In the genomic region with DNA sequence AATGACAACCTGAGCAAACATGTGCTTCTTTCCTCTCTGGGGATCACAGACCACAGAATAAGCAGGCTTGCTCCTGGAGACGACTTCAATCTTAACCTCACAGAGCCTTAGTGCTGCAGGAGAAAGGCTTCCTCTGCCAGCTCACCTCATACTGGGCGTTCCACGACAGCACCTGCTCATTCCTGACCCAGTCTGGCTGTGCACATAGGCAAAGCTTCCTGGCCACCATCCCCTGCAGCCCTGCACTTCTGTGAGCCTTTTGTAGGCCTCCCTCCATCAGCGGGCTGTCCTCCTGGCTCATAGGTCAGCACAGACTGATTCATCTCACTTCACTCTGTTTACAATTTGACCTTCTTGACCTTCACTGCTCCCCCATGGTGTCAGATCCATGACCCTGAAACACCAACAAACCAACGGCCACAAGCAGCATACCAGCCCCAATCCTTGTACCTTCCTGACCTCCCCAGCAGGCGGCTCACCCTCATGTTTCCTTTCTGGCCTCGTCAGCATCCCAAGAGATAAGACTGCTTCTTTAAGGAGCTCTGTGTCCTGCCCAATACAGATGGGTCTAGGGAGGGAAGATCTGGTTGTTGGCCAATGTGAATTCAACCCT, we compare ENCODE assay signal across 15 mouse cellular contexts.
DNase-seq lines count a peak whose midpoint lies in the region; ATAC-seq and TF ChIP-seq lines count a peak whose summit lies in the region.
"Had no signal": no experiment of that assay in that cellular context is flagged by ENCODE, and none has a peak within 500 bp of the region (broad histone marks: within the 10 kb centered on the region; RNA-seq: fewer than 3 reads in every experiment).

No protein-coding gene starts in this region.

- DNase-seq in ES-CJ7 (ENCODE audit: low read depth, low spot score) (peak; percentile 58), MN1 (ENCODE audit: low spot score) (no peak)
- peak; percentile 49 for DNase-seq in cerebellum, adult 11 months
- DNase-seq in embryo, embryonic 10 days (ENCODE audit: low spot score) = peak; percentile 76
- no peak for DNase-seq in retina, embryonic 14.5 days (ENCODE audit: low spot score)
- no peak for DNase-seq in frontal cortex, postnatal 36 days (ENCODE audit: low spot score in 2 of 2)
- DNase-seq: adrenal gland, postnatal 25 days; B cell, adult 2 months; thymus, postnatal 4 days had no signal

- H3K27me3 ChIP-seq in intestine, postnatal 0 days (replicated peaks; ENCODE audit: control insufficient read depth, insufficient read depth, low read length) = no peaks in the 10 kb centered on the region; the same call in 1 of the 2 replicates
- no peaks in the 10 kb centered on the region for H3K27me3 ChIP-seq in intestine, embryonic 16.5 days (replicated peaks; ENCODE audit: control insufficient read depth, insufficient read depth, low read length)
- H3K27me3 ChIP-seq: embryonic facial prominence, embryonic 12.5 days; lung, embryonic 15.5 days had no signal

- peak; percentile 20; the same call in 1 of the 2 replicates for TF ChIP-seq CTCF in intestine, postnatal 0 days (IDR thresholded peaks at IDR 0.05; ENCODE audit: low read depth)

- no peak overlapping the region for H3K4me2 ChIP-seq in intestine, postnatal 0 days (replicated peaks; ENCODE audit: low read depth)
- no peak overlapping the region for H3K4me2 ChIP-seq in intestine, embryonic 16.5 days (ENCODE audit: low read depth, low read length)
- H3K4me2 ChIP-seq: embryonic facial prominence, embryonic 12.5 days; limb, embryonic 13.5 days; lung, embryonic 15.5 days; midbrain, embryonic 11.5 days had no signal

- no peak overlapping the region for H3K9ac ChIP-seq in intestine, postnatal 0 days (ENCODE audit: low read depth, low read length)
- no peak overlapping the region for H3K9ac ChIP-seq in intestine, embryonic 16.5 days (ENCODE audit: low read depth, low read length)
- H3K9ac ChIP-seq: embryonic facial prominence, embryonic 12.5 days; limb, embryonic 13.5 days; lung, embryonic 15.5 days had no signal

- H3K27ac ChIP-seq in intestine, postnatal 0 days (ENCODE audit: low read depth, low read length) = no peak overlapping the region
- H3K27ac ChIP-seq in intestine, embryonic 16.5 days (ENCODE audit: low read length) = no peak overlapping the region
- H3K27ac ChIP-seq: embryonic facial prominence, embryonic 12.5 days; limb, embryonic 13.5 days; lung, embryonic 15.5 days had no signal

- no peaks in the 10 kb centered on the region for H3K4me1 ChIP-seq in intestine, postnatal 0 days (replicated peaks; ENCODE audit: control insufficient read depth, insufficient read depth, low read length)
- no peaks in the 10 kb centered on the region for H3K4me1 ChIP-seq in intestine, embryonic 16.5 days (ENCODE audit: control insufficient read depth, insufficient read depth, low read length)

- no peaks in the 10 kb centered on the region for H3K36me3 ChIP-seq in intestine, postnatal 0 days (ENCODE audit: control insufficient read depth, insufficient read depth)
- H3K36me3 ChIP-seq in intestine, embryonic 16.5 days (ENCODE audit: control insufficient read depth, insufficient read depth, low read length) = no peaks in the 10 kb centered on the region
- H3K36me3 ChIP-seq: embryonic facial prominence, embryonic 12.5 days; limb, embryonic 13.5 days; lung, embryonic 15.5 days had no signal

- no peaks in the 10 kb centered on the region for H3K9me3 ChIP-seq in intestine, postnatal 0 days (ENCODE audit: control insufficient read depth)
- H3K9me3 ChIP-seq in intestine, embryonic 16.5 days (ENCODE audit: control insufficient read depth, low read length) = no peaks in the 10 kb centered on the region
- H3K9me3 ChIP-seq: embryonic facial prominence, embryonic 12.5 days; limb, embryonic 13.5 days; lung, embryonic 15.5 days had no signal

- no peak overlapping the region for H3K4me3 ChIP-seq in intestine, postnatal 0 days (ENCODE audit: low read depth, low read length)
- no peak overlapping the region for H3K4me3 ChIP-seq in intestine, embryonic 16.5 days (ENCODE audit: low read length)
- H3K4me3 ChIP-seq: embryonic facial prominence, embryonic 12.5 days; limb, embryonic 13.5 days; lung, embryonic 15.5 days had no signal

- WGBS in intestine, postnatal 0 days = 70% methylated on average over 7 of the region's 7 CpGs
- 61% methylated on average over 7 of the region's 7 CpGs for WGBS in intestine, embryonic 16.5 days

- no peak for ATAC-seq in intestine, postnatal 0 days
- ATAC-seq in intestine, embryonic 16.5 days = no peak

Comparison
In these comparisons a context has a peak if more than half of its experiments do, and no peak if none do; other contexts are left out.
1. DNase-seq: peak in ES-CJ7 (single experiment), cerebellum, adult 11 months (single experiment) and embryo, embryonic 10 days (single experiment); none in retina, embryonic 14.5 days (single experiment), frontal cortex, postnatal 36 days (0 of 2) and MN1 (single experiment).